Mouse (Mus musculus): Measurements from ENCODE around the gene Tex101.
"Not testable (repeated sequence)": the region's sequence is repeated elsewhere in the genome, so short reads cannot be mapped to it uniquely, and the experiment has no call there.

Tex101 gene

GRCm38 (mm10) chr7:24676575-24676974 is at the start of gene Tex101:
Gene Tex101 (minus strand): TSS chr7:24676675.
- no peak for DNase-seq

GRCm38 (mm10) chr7:24715039-24715438 is 38.6 kb upstream of the Tex101 start:
- no peak for DNase-seq

- DNase-seq = no peak
These were observed 32.4 kb upstream of the Tex101 start, which contains the start of gene BC049730 for GRCm38 (mm10) chr7:24708832-24709292. Gene BC049730 (plus strand): TSS chr7:24709242.

GRCm38 (mm10) chr7:24702841-24703240 is 26.4 kb upstream of the Tex101 start:
- DNase-seq = not testable (repeated sequence)

GRCm38 (mm10) chr7:24697891-24698290 is 21.4 kb upstream of the Tex101 start:
- not testable (repeated sequence) for DNase-seq

- not testable (repeated sequence) for DNase-seq
These were observed 16.2 kb upstream of the Tex101 start for GRCm38 (mm10) chr7:24692693-24693092.

- DNase-seq = not testable (repeated sequence)
These were observed 11.0 kb upstream of the Tex101 start for GRCm38 (mm10) chr7:24687519-24687918.

- DNase-seq = peak in 1 of 2 experiments; percentile 11
These were observed 7.6 kb upstream of the Tex101 start for GRCm38 (mm10) chr7:24684121-24684520.

- no peak for DNase-seq
These were observed 4.5 kb downstream of the Tex101 start for GRCm38 (mm10) chr7:24671944-24672439.

GRCm38 (mm10) chr7:24664959-24665358 is 11.5 kb downstream of the Tex101 start:
- DNase-seq = no peak

GRCm38 (mm10) chr7:24664301-24664700 is 12.2 kb downstream of the Tex101 start:
- no peak for DNase-seq

- peak; percentile 27 to 68 for DNase-seq
These were observed 13.9 kb downstream of the Tex101 start for GRCm38 (mm10) chr7:24662575-24662974.

GRCm38 (mm10) chr7:24661118-24661904 is 15.2 kb downstream of the Tex101 start:
- peak in 1 of 2 experiments; percentile 17 for DNase-seq

- no peak for DNase-seq
These were observed 16.6 kb downstream of the Tex101 start for GRCm38 (mm10) chr7:24659737-24660357.

GRCm38 (mm10) chr7:24653681-24654080 is 22.8 kb downstream of the Tex101 start:
- peak; percentile 38 to 72 for DNase-seq

- no peak for DNase-seq
These were observed 30.0 kb downstream of the Tex101 start for GRCm38 (mm10) chr7:24646486-24646885.

- DNase-seq = no peak
These were observed 31.5 kb downstream of the Tex101 start for GRCm38 (mm10) chr7:24644996-24645395.

- no peak for DNase-seq
These were observed 32.0 kb downstream of the Tex101 start for GRCm38 (mm10) chr7:24644492-24644891.

GRCm38 (mm10) chr7:24642491-24642890 is 34.0 kb downstream of the Tex101 start:
- peak; percentile 40 to 66 for DNase-seq

- no peak for DNase-seq
These were observed 36.0 kb downstream of the Tex101 start for GRCm38 (mm10) chr7:24640450-24640849.

- peak in 1 of 2 experiments; percentile 35 for DNase-seq
These were observed 38.2 kb downstream of the Tex101 start for GRCm38 (mm10) chr7:24638026-24638856.

- no peak for DNase-seq
These were observed 39.4 kb downstream of the Tex101 start for GRCm38 (mm10) chr7:24637046-24637445.

GRCm38 (mm10) chr7:24636264-24636663 is 40.2 kb downstream of the Tex101 start, which contains the start of gene Lypd3:
Gene Lypd3 (plus strand): TSS chr7:24636550.
- no peak for DNase-seq

Measured in spleen, adult 18-20 months (tissue).